Mouse (Mus musculus): ENCODE results near the gene Prex1. TPM values are rescaled to one million over a fixed set of nuclear protein-coding genes. Genes with fewer than 3 reads are reported as not detected.

Gene Prex1
- total RNA-seq, 2 experiments from 2014 or later: 3.7 to 5.0 TPM

DNA sequence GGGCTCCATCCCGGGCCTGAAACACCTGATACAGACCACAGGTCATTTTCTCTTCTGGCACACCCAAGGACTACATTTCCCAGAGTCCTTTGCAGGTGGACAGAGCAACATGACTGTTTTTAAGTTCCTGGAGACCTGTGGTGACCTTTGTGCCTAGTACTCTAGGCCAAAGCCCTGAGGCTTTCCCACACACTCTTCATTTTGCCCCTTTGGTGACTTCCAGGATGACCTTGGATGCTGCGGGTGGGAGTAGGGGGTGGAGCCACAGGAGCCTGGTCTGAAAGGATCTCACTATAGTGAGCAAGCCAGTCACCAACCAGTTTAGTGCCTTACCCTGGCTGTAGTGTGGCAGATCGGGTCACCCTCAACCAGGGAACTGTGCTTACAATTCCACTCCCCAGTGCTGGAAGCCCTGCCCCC, 14.6 kb upstream of the Prex1 start:
- no peak for DNase-seq
- intact Hi-C loops (cut with DNase I): no loop called here

DNA sequence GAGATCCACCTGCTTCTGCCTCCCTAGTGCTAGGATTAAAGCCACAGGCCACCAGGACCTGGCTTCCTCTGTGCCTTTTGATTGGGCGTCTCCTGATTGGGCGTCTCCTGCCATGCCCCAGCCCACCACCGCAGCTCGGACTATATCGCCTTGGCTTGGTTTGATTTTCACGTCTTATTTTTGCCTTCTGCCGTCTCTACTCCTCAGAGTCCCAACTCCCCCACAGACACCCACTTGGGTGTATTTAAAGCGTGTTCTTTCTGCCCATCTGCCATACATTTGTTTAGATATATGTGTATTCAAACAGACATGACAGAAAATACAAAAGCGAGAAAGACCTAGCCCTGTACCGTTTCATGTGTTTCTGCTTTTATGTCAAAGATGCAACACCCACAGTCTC, 14.2 kb upstream of the Prex1 start:
- DNase-seq: no peak
- intact Hi-C loops (cut with DNase I): no loop called here

DNA sequence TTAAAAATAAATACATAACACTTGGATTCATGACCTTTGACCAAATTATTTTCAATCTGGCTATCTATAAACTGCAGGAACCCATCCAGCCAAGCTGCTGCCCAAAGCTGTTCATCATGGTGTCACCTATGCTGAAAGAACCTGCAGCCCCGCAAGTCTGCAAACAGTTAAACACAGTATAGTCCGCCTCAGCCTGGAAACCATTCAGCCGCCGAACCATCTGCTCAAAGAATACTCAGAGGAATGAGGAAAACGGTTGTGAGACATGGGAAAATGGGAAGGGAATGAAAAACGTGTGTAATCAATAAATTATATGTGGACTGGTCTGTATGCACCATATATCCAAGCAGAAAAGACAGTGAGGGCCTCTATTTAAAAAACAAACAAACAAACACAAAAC, 13.3 kb upstream of the Prex1 start:
- intact Hi-C loops (cut with DNase I): no loop called here
- no peak for DNase-seq

DNA sequence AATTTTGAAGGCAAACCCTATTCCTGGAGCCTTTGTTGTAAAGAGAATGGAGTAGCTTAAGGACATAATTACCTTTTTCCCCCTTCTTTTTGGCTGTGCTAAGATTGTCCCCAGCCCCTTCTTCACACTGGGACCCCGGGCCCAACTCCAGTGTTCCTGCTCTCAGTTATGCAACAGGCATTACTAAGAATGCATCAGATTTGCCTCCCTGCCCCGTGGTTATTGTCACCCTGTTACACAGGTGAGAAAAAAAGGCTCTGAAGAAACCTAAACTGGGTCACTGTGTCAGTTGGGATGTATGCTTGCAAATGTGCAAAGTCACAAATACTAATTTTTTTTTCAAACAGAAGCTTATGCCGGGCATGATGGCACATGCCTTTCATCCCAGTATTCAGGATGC, 6.8 kb upstream of the Prex1 start:
- DNase-seq: no peak
- intact Hi-C loops (cut with DNase I): no loop called here

DNA sequence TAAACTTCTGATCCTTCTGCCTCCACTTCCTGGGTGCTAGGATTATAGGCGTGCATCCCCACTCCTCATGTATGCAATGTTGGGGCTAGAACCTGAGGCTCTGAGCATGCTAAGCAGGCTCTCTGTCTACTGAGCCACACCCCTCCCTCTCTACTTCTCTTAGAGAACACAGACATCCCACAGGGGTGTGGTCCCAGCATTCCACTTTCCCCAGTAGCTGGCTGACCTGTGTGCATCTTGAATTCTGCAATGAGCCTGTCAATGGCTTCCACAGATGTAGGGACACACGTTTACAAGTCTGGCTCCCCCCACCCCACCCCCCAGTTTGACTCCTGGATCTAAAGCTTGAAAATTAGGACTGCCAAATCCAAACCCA, 6.3 kb upstream of the Prex1 start:
- DNase-seq: no peak

DNA sequence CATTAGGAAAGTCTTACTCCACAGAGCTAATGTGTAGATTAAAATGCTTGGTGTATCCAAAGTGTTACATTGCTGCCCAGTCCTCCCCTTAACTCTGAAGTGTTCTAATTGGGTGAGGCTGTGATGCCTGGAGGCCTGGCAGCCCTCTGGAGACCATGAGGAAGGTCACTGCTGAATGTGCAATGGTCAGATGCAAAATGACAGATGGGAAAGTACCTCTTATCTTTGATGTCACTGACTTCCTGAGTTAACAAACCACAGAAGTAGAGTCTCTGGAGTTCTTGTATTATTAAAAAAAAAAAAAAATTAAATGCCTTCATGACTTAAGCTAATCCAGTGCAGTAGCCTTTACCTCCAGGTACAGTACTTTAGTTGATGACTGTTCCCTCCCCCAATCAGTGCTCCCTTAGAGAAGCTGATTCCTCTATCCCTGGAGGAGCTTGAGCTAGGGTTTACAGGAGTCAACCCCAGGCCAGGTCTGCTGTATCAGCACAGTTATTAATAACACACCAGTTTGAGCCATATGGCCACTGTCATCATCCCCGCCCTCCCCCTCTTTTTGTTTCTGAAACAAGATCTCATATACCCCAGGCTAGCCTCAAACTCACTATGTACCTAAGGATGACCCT, 5.8 kb upstream of the Prex1 start:
- DNase-seq: no peak
- intact Hi-C loops (cut with DNase I): no loop called here

More for the DNA sequence above, 6.3 kb upstream of the Prex1 start:
- intact Hi-C loops (cut with DNase I): no loop called here

DNA sequence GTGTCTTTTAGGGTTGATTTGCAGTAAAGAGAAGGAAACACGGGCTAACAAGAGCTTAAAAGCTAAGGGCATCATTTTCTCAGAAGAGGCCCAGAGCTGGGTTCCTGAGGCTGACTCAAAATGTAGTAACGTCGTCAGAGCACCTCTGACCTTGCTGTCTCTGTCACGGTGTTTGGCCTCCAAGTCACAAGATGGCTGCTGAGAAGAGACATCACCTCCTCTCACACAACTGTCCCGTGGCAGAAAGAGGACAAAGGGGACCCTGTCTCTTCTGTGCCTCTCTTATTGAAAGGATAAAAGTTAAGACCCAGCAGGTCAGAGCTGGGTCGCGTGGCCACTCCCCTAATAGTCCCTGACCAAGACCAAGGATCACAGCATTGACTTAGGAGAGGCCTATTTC, 2.4 kb upstream of the Prex1 start:
- intact Hi-C loops (cut with DNase I): no loop called here
- no peak for DNase-seq

DNA sequence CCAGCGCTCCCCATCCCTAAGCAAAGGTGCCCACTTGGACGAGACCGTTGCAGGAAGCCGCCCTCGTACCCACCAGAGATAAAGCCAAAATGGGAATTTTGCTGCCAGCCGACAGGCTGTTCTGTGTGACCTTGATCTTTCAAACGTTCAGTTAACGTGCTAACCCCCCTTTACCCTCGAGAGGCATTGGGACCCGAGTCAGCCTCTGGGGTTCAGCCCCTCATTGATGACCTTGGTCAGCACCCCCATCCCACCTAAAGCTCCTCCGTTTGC, 731 bp upstream of the Prex1 start:
- DNase-seq: no peak
- intact Hi-C loops (cut with DNase I): loop anchor here (5.0 kb wide), 1 partner anchor 107 kb away; no protein-coding TSS in a partner anchor

DNA sequence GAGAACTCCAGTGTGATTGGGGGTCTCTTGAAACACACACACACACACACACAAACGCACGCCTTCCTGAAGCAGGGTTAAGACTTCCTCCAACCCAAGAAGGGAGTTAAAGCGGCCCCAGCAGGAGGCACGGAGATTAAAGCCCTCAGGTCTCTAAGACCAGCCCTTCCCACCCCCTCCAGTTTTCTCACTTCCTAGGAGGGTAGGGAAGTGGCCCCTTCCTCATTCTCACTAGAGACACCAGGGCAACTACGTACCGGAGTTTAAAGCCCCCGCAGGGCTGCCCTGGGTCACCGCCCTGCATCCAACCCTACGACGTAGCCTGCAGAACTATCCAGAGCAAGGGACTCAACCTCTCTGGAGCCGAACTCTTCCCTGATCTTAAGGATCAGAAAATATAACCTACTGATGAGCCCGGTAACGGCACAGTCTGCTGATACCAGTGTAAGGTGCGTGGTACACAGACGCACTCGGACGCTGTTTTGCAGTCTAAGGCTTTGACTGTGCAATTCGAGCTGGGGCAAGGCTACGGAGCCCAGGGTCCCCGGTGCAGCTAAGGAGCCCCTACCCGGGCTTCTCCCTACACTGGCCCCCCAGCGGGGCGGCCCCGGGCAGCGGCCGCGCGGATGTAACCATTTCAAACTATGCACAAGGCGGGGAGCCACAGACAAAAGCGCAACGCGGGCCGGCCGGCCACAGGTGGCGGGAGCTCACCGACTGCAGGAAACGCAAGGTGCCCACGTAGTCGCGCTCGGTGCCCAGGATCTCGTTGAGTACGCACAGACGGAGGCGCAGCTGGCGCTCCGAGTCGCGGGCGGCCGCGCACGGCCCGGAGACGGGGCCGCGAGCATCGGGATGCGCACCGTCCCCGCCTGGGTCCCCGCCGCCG, 587 bp downstream of the Prex1 start:
- DNase-seq: no peak

DNA sequence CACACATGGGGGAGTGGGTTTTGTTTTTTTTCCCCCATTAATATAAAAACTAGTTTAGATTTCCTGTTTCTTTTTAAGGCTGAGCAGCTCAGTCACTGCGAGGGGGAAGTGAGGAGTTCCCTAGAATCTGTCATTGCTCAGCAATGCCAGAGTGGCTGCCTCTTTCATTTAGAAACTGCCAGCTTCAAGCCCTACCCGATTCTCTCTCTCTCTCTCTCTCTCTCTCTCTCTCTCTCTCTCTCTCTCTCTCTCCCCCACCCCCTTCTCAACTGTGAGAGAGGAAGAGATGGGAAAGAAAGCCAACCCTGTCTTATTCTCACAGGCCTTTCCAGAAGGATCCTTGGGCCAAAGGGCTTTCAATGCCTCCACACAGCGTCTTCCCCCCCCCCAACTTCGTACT, 1.3 kb downstream of the Prex1 start:
- intact Hi-C loops (cut with DNase I): loop anchor here (5.0 kb wide), 1 partner anchor 105 kb away; no protein-coding TSS in a partner anchor
- no peak for DNase-seq

More for the DNA sequence above, 587 bp downstream of the Prex1 start:
- intact Hi-C loops (cut with DNase I): loop anchor here (5.0 kb wide), 1 partner anchor 106 kb away; no protein-coding TSS in a partner anchor

DNA sequence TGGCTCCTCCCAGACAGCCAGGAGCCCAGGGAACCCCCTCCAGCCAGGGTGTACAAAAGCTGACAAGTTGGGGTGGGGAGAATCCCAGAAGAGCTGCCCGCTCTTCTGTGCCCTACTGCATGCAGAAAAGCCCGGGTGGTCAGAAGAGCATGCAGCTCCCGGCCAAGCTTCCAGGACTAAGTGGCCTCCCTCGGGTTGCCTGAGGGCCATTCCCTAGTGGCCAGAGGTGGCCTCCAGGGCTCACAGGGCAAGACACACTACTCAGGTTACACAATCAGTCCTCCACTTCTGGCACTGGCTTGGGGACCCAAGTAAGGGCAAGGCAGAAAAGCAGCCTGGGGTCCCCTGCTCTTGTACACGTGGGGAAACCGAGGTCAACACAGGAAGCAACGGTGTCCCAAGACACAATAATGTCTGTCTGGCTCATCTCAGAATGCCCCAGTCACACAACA, 1.9 kb downstream of the Prex1 start:
- intact Hi-C loops (cut with DNase I): loop anchor here (5.0 kb wide), 1 partner anchor 104 kb away; no protein-coding TSS in a partner anchor
- DNase-seq: no peak

DNA sequence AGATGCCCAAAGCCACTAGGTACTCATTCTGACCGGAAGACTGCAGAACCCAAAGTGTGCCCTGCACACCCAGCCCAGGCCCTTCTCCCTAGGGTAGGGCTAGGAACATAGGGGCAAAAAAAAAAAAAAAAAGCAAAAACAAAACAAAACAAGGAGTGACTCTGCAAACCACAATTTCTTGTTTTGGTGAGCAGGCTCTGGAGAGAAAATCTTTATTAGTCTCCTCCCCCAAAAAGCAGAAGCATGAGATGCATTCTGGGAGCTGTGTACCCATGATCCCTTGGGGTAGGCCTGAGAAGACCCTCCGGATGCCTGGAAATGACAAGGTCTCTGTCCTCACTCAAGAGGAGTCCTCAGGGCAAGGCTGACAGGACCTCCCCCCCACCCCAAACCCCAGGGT, 3.7 kb downstream of the Prex1 start:
- intact Hi-C loops (cut with DNase I): loop anchor here (5.0 kb wide), 1 partner anchor 103 kb away; no protein-coding TSS in a partner anchor
- DNase-seq: no peak

DNA sequence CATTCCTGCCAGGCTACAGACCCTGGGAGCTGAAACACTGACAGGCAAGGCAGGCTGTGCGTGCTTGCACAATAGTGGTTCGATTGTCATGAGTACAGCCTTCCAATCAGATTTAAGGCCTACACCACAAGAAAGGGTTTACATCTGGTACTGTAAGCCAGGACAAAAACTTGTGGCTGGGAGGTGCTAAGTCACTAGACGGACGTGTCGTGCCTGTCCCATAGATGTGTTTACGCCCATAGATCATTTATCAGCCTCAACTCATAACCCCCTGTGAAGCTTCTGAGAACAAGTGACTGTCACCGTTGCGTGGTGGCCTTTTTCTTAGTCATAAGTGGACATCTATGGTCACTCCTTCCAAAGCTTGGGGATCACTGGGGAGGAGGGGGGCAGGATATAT, 5.3 kb downstream of the Prex1 start:
- no peak for DNase-seq
- intact Hi-C loops (cut with DNase I): no loop called here

DNA sequence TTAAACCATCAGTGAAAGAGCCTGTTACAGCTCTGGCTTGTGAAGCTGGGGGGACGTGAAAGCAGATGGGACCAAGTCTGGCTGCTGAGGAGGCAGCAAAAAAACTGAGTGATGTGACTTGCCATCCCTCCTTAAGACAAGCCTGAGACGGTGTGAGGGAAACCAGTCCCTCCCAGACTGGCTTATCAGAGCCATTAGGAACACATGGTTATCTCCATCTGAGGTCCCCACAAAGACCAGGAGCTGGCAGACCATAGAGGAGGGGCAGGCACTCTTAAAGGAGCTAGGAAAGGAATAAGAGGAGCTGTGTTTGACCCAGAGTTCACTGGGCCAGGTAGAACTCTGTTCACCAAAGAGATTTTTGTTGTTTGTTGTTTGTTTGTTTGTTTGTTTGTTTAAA, 7.1 kb downstream of the Prex1 start:
- no peak for DNase-seq
- intact Hi-C loops (cut with DNase I): no loop called here

DNA sequence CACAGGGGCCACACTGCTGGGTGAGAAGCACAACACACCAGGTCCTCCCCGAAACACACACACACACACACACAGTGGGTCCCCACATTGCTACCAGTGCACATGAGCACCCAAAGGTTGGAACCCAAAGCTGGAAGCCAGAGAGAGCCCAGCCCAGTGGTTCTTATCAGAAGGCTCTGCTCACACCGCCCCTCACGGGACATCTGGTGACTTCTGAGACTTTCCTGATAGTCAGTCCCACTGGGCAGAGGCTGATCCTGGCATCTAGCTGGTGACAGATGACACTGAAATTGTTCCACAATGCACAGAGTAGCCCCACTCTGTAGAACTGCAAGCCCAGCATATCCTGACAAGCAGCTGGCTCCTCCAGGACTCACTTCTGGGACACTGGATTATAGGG, 10.1 kb downstream of the Prex1 start:
- intact Hi-C loops (cut with DNase I): no loop called here
- no peak for DNase-seq

DNA sequence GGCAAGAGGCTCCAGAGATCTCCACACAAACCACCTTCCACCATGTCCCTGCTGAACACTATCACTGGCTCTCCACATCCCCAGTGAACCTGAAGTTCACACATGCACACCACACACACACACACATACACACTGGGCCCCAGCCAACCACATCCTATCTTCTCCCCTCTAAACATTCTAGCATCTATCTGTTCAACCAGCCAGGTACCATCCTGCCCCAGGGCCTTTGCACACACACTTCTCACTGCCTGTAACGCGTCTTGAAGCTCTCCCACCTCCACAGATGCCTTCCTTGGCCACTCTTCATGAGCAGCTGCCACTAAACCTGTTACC, 11.6 kb downstream of the Prex1 start:
- DNase-seq: no peak
- intact Hi-C loops (cut with DNase I): no loop called here

DNA sequence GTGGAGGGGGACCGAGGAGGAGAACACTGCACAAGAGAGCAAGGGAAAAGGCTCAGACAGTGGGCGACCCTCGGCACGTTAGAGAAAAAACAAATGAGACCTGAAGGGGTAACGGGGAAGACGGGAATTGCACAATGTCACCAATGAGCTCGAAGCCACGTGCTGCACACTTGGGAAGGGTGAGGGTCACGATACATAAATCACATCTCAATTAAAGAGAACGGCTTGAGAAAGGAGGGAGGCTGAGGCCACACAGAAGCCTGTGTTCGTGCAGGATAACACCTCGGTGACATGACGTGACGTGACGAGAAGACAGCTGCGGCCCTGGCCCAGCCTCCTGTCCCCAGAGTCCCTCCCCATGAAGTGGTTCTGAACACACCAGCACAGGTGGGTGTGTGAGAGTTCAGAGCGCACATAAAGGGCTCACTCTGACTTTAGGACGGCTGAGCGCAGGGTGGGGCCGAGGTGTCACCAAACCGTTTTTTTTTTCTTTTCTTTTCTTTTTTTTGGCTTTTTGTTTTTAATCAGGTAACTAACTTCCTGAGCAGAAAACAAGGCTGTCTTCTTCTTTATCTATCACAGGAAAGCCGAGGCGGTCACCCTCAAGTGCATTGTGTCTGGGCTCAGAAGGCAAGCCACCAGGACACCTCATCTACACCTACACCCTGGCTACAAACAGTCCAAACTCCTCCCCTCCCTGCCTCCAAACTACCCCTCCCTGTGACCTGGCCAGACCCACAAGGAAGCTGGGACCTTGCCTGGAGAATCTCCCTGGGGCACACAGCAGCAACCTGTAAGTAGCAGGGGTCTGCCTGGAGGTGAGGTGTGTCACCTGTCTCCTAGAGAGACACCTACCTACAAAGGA, 12.2 kb downstream of the Prex1 start:
- no peak for DNase-seq
- intact Hi-C loops (cut with DNase I): no loop called here

DNA sequence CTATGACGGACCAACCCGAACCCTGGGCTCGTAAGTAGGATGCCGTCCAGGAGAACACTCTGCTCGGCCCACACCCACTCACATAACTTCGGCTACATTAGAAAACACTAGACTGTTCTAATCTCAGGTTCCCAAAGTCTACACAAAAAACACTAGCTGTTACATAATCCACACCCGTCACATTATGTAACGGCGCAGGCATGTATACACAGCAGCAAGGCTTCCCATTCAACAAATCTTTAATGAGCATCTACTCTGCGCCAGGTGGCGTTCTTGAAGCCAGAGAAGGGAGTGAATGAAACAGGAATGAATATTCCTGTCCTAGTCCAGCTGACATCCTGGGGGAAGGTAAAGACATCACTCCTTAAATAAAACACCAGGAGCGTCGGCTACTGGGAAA, 12.9 kb downstream of the Prex1 start:
- intact Hi-C loops (cut with DNase I): no loop called here

DNA sequence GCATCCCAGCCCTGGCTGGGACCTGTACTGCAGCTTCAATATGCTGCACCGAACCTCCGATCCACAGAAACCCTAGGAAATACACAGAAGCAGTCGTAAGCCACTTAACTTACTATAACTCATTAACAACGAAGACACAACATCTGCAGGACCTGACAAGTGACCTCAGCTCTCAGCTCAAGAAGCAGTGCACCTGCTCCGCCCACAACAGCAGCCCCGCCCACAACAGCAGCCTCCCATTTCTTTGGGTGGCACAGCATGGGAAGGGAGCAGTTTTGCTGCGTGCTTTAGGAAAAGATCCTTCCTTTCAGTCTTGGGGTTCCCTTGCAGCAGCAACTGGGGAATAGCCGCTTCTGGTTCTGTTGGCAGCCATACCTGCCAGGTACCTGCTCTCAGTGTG, 13.5 kb downstream of the Prex1 start:
- DNase-seq: no peak
- intact Hi-C loops (cut with DNase I): no loop called here

More for the DNA sequence above, 12.9 kb downstream of the Prex1 start:
- no peak for DNase-seq

DNA sequence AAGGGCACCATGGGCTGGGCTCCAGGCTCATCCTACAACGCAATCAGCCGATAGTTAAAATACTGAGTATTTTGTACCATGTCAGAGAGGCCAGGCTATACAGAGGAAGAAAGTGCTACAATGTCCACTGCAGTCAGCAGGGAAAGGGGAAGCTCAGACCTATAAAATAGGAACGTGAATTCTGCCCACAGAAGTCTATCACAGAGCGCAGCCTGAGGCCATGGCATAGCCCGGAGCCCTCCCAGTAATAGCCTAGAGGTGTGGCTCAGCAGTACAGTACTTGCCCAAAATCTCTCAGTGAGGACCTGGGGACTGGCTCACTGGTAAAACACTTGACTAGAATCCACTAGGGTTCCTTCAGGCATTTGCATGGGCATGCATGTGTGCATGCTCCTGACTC, 14.1 kb downstream of the Prex1 start:
- intact Hi-C loops (cut with DNase I): no loop called here
- no peak for DNase-seq

DNA sequence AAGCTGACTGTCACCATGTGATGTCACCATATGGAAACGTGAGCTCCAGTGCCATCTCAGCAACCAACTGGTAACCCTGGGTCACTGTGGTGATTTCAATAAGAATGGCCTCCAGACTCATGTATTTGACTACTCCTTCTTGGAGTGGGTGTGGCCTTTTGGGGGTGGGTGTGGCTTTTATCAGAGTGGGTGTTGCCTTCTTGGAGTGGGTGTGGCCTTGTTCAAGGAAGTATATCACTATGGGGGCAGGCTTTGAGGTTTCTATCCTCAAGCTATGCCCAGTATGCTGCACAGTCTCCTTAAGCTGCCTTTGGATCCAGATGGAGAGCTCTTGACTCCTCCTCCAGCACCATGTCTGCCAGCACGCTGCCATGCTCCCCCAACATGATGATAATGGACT, 19.0 kb downstream of the Prex1 start:
- intact Hi-C loops (cut with DNase I): loop anchor here (5.0 kb wide), 1 partner anchor 77 kb away; no protein-coding TSS in a partner anchor
- DNase-seq: no peak

All from gastrocnemius, postnatal 36 days (tissue).